Mouse (Mus musculus) liver, embryonic 14.5 days (tissue): ENCODE results near the gene Akap13.

Source experiments
- CTCF ChIP-seq: IDR thresholded peaks from 2 replicates; pipeline ENCODE4 v1.5.1; 2016; ENCODE audit warnings: antibody characterized with exemption, low read depth, control low read depth
- EP300 ChIP-seq: IDR thresholded peaks from 2 replicates; pipeline ENCODE4 v1.6.1; 2016; ENCODE audit warnings: antibody characterized with exemption, low read depth

DNA sequence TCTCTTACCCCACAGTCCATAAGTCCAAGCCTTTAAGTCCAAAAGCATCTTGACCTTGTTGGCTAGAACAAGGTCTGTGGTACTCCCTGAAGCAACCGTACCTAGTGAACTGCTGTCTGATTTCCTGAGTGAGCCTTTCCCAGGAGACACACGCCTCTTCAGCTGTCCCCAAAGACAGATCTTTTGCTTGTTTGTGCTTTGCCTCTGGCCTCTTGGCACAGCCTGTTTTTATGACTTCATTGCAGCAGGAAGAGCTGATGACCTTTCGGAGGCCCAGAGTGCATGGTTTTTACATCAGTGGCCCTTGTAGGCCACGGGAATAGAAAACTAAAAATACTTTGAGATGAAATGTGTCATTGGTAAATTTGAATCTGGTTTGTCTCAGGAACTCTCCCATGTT lies 260.6 kb downstream of the Akap13 start:
- TF ChIP-seq CTCF (no peak), EP300 (no peak)
